Mouse (Mus musculus) stomach, embryonic 16.5 days (tissue): ENCODE measurements around the gene Triobp. TPM values are rescaled to one million over a fixed set of nuclear protein-coding genes. Genes with fewer than 3 reads are reported as not detected.

Experiments
- ATAC-seq: fragments of 200-750 bp; cut with Nextera tagmentation; 2 replicates; pipeline ENCODE4 v1.8.0; 2017; ENCODE audit warnings: moderate number of reproducible peaks, moderate TSS enrichment; ENCODE audit not compliant: insufficient read depth, low FRiP score
- H3K27ac ChIP-seq: fragments of 300-500 bp; sonication (generic); 2 replicates; pipeline ENCODE4 v1.5.1; 2014; ENCODE audit warnings: low read length
- H3K27me3 ChIP-seq: fragments of 300-500 bp; sonication (generic); 2 replicates; pipeline ENCODE4 v1.6.1; 2014; ENCODE audit warnings: low read length, control low read depth, mixed read lengths; ENCODE audit not compliant: control insufficient read depth, insufficient read depth
- H3K36me3 ChIP-seq: fragments of 300-500 bp; sonication (generic); 2 replicates; pipeline ENCODE4 v1.6.1; 2014; ENCODE audit warnings: low read length; ENCODE audit not compliant: control insufficient read depth, insufficient read depth
- H3K4me1 ChIP-seq: fragments of 300-500 bp; sonication (generic); 2 replicates; pipeline ENCODE4 v1.6.1; 2014; ENCODE audit warnings: low read length, control low read depth, mixed read lengths; ENCODE audit not compliant: control insufficient read depth, insufficient read depth
- H3K4me2 ChIP-seq: fragments of 300-500 bp; sonication (generic); 2 replicates; pipeline ENCODE4 v1.6.1; 2014; ENCODE audit warnings: low read depth, low read length, mixed read lengths
- H3K4me3 ChIP-seq: fragments of 300-500 bp; sonication (generic); replicated peaks from 2 replicates; pipeline ENCODE4 v1.5.1; 2014; ENCODE audit warnings: mild to moderate bottlenecking, low read length
- H3K9ac ChIP-seq: fragments of 300-500 bp; sonication (generic); 2 replicates; pipeline ENCODE4 v1.6.1; 2014; ENCODE audit warnings: low read length
- H3K9me3 ChIP-seq: fragments of 300-500 bp; sonication (generic); replicated peaks from 2 replicates; pipeline ENCODE4 v1.6.1; 2016; ENCODE audit warnings: low read length, control low read depth; ENCODE audit not compliant: control insufficient read depth
- WGBS: fragments of 180-500 bp; shearing (Covaris S2); extraction: QIAGEN DNeasy Blood & Tissue Kit; methylation state at CpG from one replicate; pipeline ENCODE4 v1.1.7; 2014; 5-methylcytosine and 5-hydroxymethylcytosine counted together
- polyA plus RNA-seq: library from polyadenylated mRNA; unstranded; fragments of >200 nt; fragmentation: Nextera tagmentation; extraction: Ambion mirVana; gene quantifications from 2 replicates; pipeline ENCODE4 v1.2.1, GENCODE M21; 2015

The Triobp gene
- polyA plus RNA-seq, 1 experiment from 2014 or later = 54.2 TPM

- Histone ChIP-seq H3K4me1 (peaks cover 14% of the 10 kb centered on the region), H3K27me3 (no peaks in the 10 kb centered on the region; the same call in 1 of the 2 replicates), H3K4me2 (no peak overlapping the region), H3K36me3 (no peaks in the 10 kb centered on the region), H3K27ac (no peak overlapping the region), H3K9me3 (no peaks in the 10 kb centered on the region), H3K9ac (no peak overlapping the region), H3K4me3 (no peak overlapping the region)
- no peak for ATAC-seq
- WGBS = 59% methylated on average over 12 of the region's 12 CpGs
These were observed 27.6 kb upstream of the Triobp start for GRCm38 (mm10) chr15:78919914-78920313.

- H3K27ac ChIP-seq = no peak overlapping the region
These were observed 24.8 kb upstream of the Triobp start for GRCm38 (mm10) chr15:78922700-78923099.

GRCm38 (mm10) chr15:78923585-78923984, 23.9 kb upstream of the Triobp start:
- Histone ChIP-seq H3K4me2 (no peak overlapping the region), H3K9me3 (no peaks in the 10 kb centered on the region), H3K4me1 (peaks cover 26% of the 10 kb centered on the region), H3K9ac (no peak overlapping the region), H3K27me3 (no peaks in the 10 kb centered on the region), H3K4me3 (no peak overlapping the region), H3K36me3 (no peaks in the 10 kb centered on the region), H3K27ac (no peak overlapping the region)
- ATAC-seq = no peak
- 56% methylated on average over 6 of the region's 6 CpGs for WGBS

More at GRCm38 (mm10) chr15:78922700-78923099, 24.8 kb upstream of the Triobp start:
- Histone ChIP-seq H3K4me1 (peaks cover 21% of the 10 kb centered on the region), H3K4me3 (no peak overlapping the region), H3K4me2 (no peak overlapping the region), H3K9ac (no peak overlapping the region), H3K9me3 (no peaks in the 10 kb centered on the region), H3K27me3 (no peaks in the 10 kb centered on the region), H3K36me3 (no peaks in the 10 kb centered on the region)
- 77% methylated on average over 7 of the region's 7 CpGs for WGBS
- no peak for ATAC-seq

GRCm38 (mm10) chr15:78925129-78925528, 22.4 kb upstream of the Triobp start:
- Histone ChIP-seq H3K27me3 (no peaks in the 10 kb centered on the region), H3K4me3 (no peak overlapping the region), H3K36me3 (0 out of 2 replicates have a peak, but pooled peaks cover 5% of the 10 kb centered on the region), H3K4me1 (peaks cover 30% of the 10 kb centered on the region), H3K9ac (peak overlapping the region; percentile 60; the same call in 1 of the 2 replicates), H3K4me2 (peak overlapping the region; percentile 67; the same call in 1 of the 2 replicates), H3K9me3 (no peaks in the 10 kb centered on the region), H3K27ac (peak overlapping the region; percentile 98)
- WGBS = 36% methylated on average over 8 of the region's 8 CpGs
- ATAC-seq = no peak

- H3K36me3 ChIP-seq = 0 out of 2 replicates have a peak, but pooled peaks cover 5% of the 10 kb centered on the region
- WGBS = 5% methylated on average over 20 of the region's 20 CpGs
- H3K9ac ChIP-seq = peak within 1 kb of the TSS; percentile 76
- H3K4me2 ChIP-seq = peak within 1 kb of the TSS; percentile 67
- peak within 1 kb of the TSS; percentile 62 for H3K4me3 ChIP-seq
- no peaks in the 10 kb centered on the region for H3K27me3 ChIP-seq
- peaks cover 30% of the 10 kb centered on the region for H3K4me1 ChIP-seq
- ATAC-seq = peak; percentile 87
- H3K27ac ChIP-seq = peak within 1 kb of the TSS; percentile 98
- H3K9me3 ChIP-seq = no peaks in the 10 kb centered on the region
These were observed 21.3 kb upstream of the Triobp start, which contains the start of gene Lgals1 for GRCm38 (mm10) chr15:78926021-78926919. Gene Lgals1, plus strand, starts transcription at chr15:78926725.

- Histone ChIP-seq H3K9ac (peak overlapping the region; percentile 76), H3K27ac (peak overlapping the region; percentile 98), H3K27me3 (no peaks in the 10 kb centered on the region), H3K9me3 (no peaks in the 10 kb centered on the region), H3K4me3 (peak overlapping the region; percentile 62), H3K36me3 (0 out of 2 replicates have a peak, but pooled peaks cover 5% of the 10 kb centered on the region), H3K4me2 (peak overlapping the region; percentile 67), H3K4me1 (peaks cover 30% of the 10 kb centered on the region)
- ATAC-seq = no peak
- WGBS = 16% methylated on average over 15 of the region's 15 CpGs
These were observed 20.3 kb upstream of the Triobp start for GRCm38 (mm10) chr15:78927021-78927787.

- H3K9me3 ChIP-seq = no peaks in the 10 kb centered on the region
- peak overlapping the region; percentile 76 for H3K9ac ChIP-seq
- WGBS = under 1% methylated on average over 30 of the region's 35 CpGs
- H3K36me3 ChIP-seq = 0 out of 2 replicates have a peak, but pooled peaks cover 5% of the 10 kb centered on the region
- H3K4me3 ChIP-seq = peak overlapping the region; percentile 62
- H3K27me3 ChIP-seq = no peaks in the 10 kb centered on the region
- ATAC-seq = peak; percentile 59
- peak overlapping the region; percentile 67 for H3K4me2 ChIP-seq
- peak overlapping the region; percentile 98 for H3K27ac ChIP-seq
- peaks cover 30% of the 10 kb centered on the region for H3K4me1 ChIP-seq
These were observed 19.6 kb upstream of the Triobp start for GRCm38 (mm10) chr15:78927788-78928457.

GRCm38 (mm10) chr15:78928539-78928938, 19.0 kb upstream of the Triobp start:
- WGBS = 42% methylated on average over 8 of the region's 8 CpGs
- Histone ChIP-seq H3K4me1 (peaks cover 30% of the 10 kb centered on the region), H3K9ac (peak overlapping the region; percentile 76), H3K4me2 (peak overlapping the region; percentile 67), H3K9me3 (no peaks in the 10 kb centered on the region), H3K4me3 (peak overlapping the region; percentile 62), H3K36me3 (0 out of 2 replicates have a peak, but pooled peaks cover 5% of the 10 kb centered on the region), H3K27ac (peak overlapping the region; percentile 98), H3K27me3 (no peaks in the 10 kb centered on the region)
- no peak for ATAC-seq
